Mouse (Mus musculus) regulatory T cell (primary cell): ENCODE data around the gene Gcm1.
"Not testable (repeated sequence)": the region's sequence is repeated elsewhere in the genome, so short reads cannot be mapped to it uniquely, and the experiment has no call there.

Source experiments
- in situ Hi-C: fragments of 300-600 bp; cut with MboI, MseI; formaldehyde crosslinking; loops from one replicate; pipeline ENCODE4 v1.15.1; 2025; ENCODE audit warnings: high pct_unique_total_duplicates

Gene Gcm1

GRCm38 (mm10) chr9:78045171-78045570 lies 6.6 kb upstream of the Gcm1 start:
- in situ Hi-C loops: no loop called here

DNA sequence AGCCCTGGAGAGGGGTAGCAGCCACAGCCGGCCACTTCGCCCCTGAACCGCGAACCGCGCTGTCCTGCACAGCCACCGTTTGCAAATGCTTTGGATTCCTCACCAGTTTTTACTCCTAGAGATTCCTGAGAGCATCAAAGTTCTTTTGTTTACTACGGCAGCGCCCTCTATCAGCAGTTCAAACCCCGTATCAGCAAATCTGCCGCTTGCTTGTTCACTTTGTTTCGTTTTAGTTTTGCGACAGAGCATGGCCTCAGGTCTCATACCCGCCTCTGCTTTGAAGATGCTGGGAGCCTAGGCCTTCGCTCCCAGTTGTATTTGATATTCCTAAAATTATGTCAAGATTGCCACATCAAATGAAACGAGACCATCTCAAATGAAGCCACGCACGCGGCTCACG lies 5.0 kb upstream of the Gcm1 start:
- in situ Hi-C loops: no loop called here

- in situ Hi-C loops: no loop called here
Measured at GRCm38 (mm10) chr9:78050452-78050970, 1.2 kb upstream of the Gcm1 start.

- in situ Hi-C loops: no loop called here
Measured at GRCm38 (mm10) chr9:78053821-78054220, 2.1 kb downstream of the Gcm1 start.

- in situ Hi-C loops: no loop called here
Measured at GRCm38 (mm10) chr9:78054298-78054697, 2.6 kb downstream of the Gcm1 start.

- in situ Hi-C loops: no loop called here
Measured at GRCm38 (mm10) chr9:78059525-78060120, 7.9 kb downstream of the Gcm1 start.

- in situ Hi-C loops: no loop called here
Measured at GRCm38 (mm10) chr9:78062392-78062791, 10.7 kb downstream of the Gcm1 start.

GRCm38 (mm10) chr9:78064121-78064520 lies 12.4 kb downstream of the Gcm1 start:
- in situ Hi-C loops: no loop called here

DNA sequence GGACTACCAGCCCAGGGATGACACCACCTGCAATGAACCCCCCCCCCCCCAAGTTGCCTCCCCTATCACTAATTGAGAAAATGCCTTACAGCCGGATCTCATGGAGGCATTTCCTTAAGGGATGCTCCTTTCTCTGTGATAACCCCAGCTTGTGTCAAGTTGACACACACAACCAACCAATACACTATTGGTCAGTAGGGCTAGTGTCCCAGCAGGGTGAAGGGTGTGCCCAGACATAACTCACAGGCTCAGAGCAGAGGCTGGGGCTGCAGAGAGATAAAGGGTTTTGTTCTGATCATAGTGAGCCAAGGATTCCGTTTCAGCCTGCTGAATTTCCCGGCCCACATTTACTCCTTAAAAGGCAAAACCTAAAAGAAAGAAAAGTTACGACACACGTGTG lies 18.8 kb downstream of the Gcm1 start:
- in situ Hi-C loops: no loop called here

GRCm38 (mm10) chr9:78071626-78072025 lies 19.9 kb downstream of the Gcm1 start:
- in situ Hi-C loops: no loop called here

- in situ Hi-C loops: not testable (repeated sequence)
Measured at GRCm38 (mm10) chr9:78073291-78073690, 21.6 kb downstream of the Gcm1 start.

DNA sequence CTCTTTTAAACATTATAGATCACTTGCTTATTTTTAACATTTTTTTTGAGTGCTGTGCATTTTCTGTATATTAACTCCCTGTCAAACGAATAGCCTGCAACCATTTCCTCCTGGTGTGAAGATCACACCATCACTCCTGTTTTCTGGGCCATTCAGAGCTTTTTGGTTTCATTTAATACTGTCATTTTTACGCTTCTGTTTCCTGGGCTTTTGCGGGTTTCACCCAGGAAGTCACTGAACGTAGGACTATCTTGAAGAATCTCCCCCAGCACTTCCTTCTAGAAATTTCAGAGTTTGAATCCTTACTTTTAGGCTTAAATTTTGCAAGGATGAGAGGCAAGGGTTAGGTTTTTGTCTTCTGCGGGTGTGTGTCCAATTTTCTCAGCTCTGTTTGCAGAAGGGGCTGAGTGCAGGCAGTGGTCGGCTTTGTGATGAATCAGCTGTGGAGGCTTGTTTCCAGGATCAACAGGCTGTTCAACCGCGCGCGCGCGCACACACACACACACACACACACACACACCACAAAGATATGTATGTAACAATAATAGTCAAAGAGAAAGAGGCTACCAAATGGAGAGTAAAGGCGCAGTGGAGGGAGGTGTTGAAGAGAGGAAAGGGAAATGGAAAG lies 22.1 kb downstream of the Gcm1 start:
- in situ Hi-C loops: no loop called here

GRCm38 (mm10) chr9:78075256-78075655 lies 23.5 kb downstream of the Gcm1 start:
- in situ Hi-C loops: no loop called here

DNA sequence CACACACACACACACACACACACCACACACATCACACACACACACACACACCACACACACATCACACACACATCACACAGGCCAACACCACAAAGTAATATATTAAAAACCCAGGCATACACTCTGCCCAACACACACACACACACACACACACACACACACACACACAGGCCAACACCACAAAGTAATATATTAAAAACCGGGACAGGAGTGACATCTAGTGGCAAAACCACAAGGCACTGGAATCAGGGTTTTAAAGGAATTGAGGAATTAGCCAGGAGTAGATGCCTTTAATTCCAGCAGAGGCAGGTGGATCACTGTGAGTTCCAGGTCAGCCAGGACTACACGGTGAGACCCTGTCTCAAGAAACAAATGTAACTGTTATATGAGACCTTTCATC lies 26.5 kb downstream of the Gcm1 start:
- in situ Hi-C loops: no loop called here

- in situ Hi-C loops: no loop called here
Measured at GRCm38 (mm10) chr9:78081835-78082234, 30.1 kb downstream of the Gcm1 start.

- in situ Hi-C loops: no loop called here
Measured at GRCm38 (mm10) chr9:78084341-78084740, 32.6 kb downstream of the Gcm1 start.

DNA sequence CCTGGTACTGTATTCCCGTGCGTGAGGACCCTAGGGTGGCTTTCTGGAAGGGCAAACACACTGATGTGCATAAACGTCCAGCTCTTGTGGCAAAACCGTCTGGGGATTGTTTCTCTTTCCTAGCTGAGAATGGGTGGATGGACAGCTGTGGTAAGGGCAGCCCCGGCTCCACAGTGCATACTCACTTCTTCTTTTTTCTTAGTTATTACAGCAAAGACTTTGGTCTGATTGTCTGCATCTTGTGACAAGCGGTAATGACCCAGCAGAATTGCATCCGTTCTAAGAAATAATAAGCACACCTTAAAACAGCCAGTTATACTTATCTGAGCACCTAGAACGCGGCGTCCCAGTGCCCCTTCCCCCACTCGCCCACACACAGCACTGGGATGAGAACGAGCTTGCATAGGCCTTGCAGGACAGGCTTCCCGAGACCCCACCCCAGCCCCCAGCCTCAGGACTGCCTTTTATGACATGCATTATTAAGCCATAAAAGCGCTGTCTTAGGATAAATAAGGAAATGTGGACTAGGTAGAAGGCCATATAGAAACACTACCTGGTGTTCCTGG lies 34.1 kb downstream of the Gcm1 start:
- in situ Hi-C loops: no loop called here

GRCm38 (mm10) chr9:78087751-78088150 lies 36.0 kb downstream of the Gcm1 start:
- in situ Hi-C loops: no loop called here

DNA sequence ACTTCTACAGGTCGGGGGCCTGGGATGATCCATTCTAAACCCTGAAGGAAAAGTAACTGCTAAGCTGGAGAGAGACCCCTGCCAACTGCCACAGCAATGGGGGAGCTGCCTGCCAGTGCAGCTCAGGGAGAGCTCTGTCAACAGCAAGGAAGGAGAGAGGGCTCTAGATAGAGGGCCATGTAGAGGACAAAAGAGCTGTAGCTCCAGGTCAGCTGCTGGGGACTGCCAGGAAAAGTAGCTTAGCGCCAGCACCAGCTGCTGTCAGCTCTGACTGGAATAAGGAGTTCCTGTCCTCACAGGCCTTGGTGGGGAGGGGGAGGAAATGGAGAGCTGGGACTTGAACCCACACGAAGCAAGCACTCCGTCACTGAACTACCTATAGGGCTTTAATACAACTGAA lies 36.8 kb downstream of the Gcm1 start:
- in situ Hi-C loops: no loop called here

- in situ Hi-C loops: no loop called here
Measured at GRCm38 (mm10) chr9:78088971-78089370, 37.2 kb downstream of the Gcm1 start.

GRCm38 (mm10) chr9:78089906-78090305 lies 38.2 kb downstream of the Gcm1 start:
- in situ Hi-C loops: no loop called here

DNA sequence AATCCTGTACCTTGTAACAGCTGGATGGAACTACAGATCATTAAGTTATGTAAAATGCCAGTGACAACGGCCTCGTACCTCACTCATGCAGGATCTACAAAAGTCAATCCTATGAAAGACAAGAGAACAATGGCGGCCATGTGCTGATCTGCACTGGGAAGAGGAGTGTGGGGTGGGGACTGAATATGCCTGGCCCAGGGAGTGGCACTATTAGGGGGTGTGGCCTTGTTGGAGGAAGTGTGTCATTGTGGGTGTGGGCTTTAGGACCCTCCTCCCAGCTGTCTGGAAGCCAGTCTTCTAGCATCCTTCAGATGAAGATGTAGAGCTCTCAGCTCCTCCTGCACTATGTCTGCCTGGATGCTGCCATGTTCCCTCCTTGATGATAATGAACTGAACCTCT lies 38.9 kb downstream of the Gcm1 start:
- in situ Hi-C loops: no loop called here

- in situ Hi-C loops: no loop called here
Measured at GRCm38 (mm10) chr9:78095686-78096085, 44.0 kb downstream of the Gcm1 start.
